Mouse (Mus musculus) neural tube, embryonic 14.5 days (tissue): Measurements from ENCODE around the gene Mrgpra1. TPM values are rescaled to one million over a fixed set of nuclear protein-coding genes. Genes with fewer than 3 reads are reported as not detected.
"Not testable (repeated sequence)": the region's sequence is repeated elsewhere in the genome, so short reads cannot be mapped to it uniquely, and the experiment has no call there.

ENCODE experiments used
- ATAC-seq: fragments of 200-750 bp; cut with Nextera tagmentation; 2 replicates; pipeline ENCODE4 v1.8.0; 2017; ENCODE audit warnings: low read depth, mild to moderate bottlenecking, moderate TSS enrichment, moderate library complexity
- H3K27ac ChIP-seq: fragments of 300-500 bp; sonication (generic); 2 replicates; pipeline ENCODE4 v1.5.1; 2014; ENCODE audit warnings: low read depth, mild to moderate bottlenecking, control low read depth, low read length, moderate library complexity, mixed read lengths
- H3K27me3 ChIP-seq: fragments of 300-500 bp; sonication (generic); 2 replicates; pipeline ENCODE4 v1.6.1; 2014; ENCODE audit warnings: low read length; ENCODE audit not compliant: control insufficient read depth, insufficient read depth
- H3K36me3 ChIP-seq: fragments of 300-500 bp; sonication (generic); 2 replicates; pipeline ENCODE4 v1.6.1; 2014; ENCODE audit warnings: low read length, mixed read lengths; ENCODE audit not compliant: control insufficient read depth, insufficient read depth
- H3K4me1 ChIP-seq: fragments of 300-500 bp; sonication (generic); 2 replicates; pipeline ENCODE4 v1.6.1; 2014; ENCODE audit warnings: low read length; ENCODE audit not compliant: control insufficient read depth, insufficient read depth
- H3K4me2 ChIP-seq: fragments of 300-500 bp; sonication (generic); 2 replicates; pipeline ENCODE4 v1.6.1; 2014; ENCODE audit warnings: mild to moderate bottlenecking, low read depth, low read length, control low read depth
- H3K4me3 ChIP-seq: fragments of 300-500 bp; sonication (generic); 2 replicates; pipeline ENCODE4 v1.5.1; 2014; ENCODE audit warnings: low read depth, low read length, control low read depth, mixed read lengths
- H3K9ac ChIP-seq: fragments of 300-500 bp; sonication (generic); replicated peaks from 2 replicates; pipeline ENCODE4 v1.6.1; 2014; ENCODE audit warnings: low read depth, mild to moderate bottlenecking, control low read depth, low read length, mixed read lengths
- H3K9me3 ChIP-seq: fragments of 300-500 bp; sonication (generic); 2 replicates; pipeline ENCODE4 v1.6.1; 2016; ENCODE audit warnings: low read length; ENCODE audit not compliant: control insufficient read depth
- WGBS: fragments of 180-500 bp; shearing (Covaris S2); extraction: QIAGEN DNeasy Blood & Tissue Kit; methylation state at CpG from one replicate; pipeline ENCODE4 v1.1.7; 2014; 5-methylcytosine and 5-hydroxymethylcytosine counted together
- polyA plus RNA-seq: library from polyadenylated mRNA; unstranded; fragments of >200 nt; fragmentation: Nextera tagmentation; extraction: Ambion mirVana; gene quantifications from 2 replicates; pipeline ENCODE4 v1.2.1, GENCODE M21; 2014

The Mrgpra1 gene
- polyA plus RNA-seq, 1 experiment from 2014 or later: not detected

- 82% methylated on average over 5 of the region's 6 CpGs for WGBS
- H3K27me3 ChIP-seq, H3K27ac ChIP-seq, H3K4me1 ChIP-seq, H3K9me3 ChIP-seq, H3K36me3 ChIP-seq, H3K4me3 ChIP-seq, H3K9ac ChIP-seq, ATAC-seq, H3K4me2 ChIP-seq: not testable (repeated sequence)
These were observed 49.4 kb downstream of the Mrgpra1 start for GRCm38 (mm10) chr7:47304661-47305060.

- not testable (repeated sequence) for H3K4me1 ChIP-seq, H3K4me2 ChIP-seq, H3K9ac ChIP-seq, ATAC-seq, H3K36me3 ChIP-seq, H3K27ac ChIP-seq, H3K9me3 ChIP-seq, H3K4me3 ChIP-seq, H3K27me3 ChIP-seq
These were observed 54.4 kb downstream of the Mrgpra1 start for GRCm38 (mm10) chr7:47299612-47300011.

Other genes starting within 250 kb of the Mrgpra1 start
- 152 and 182 TPM in 2 replicates for gene Ptpn5, start 220.6 kb downstream of the Mrgpra1 start, polyA plus RNA-seq
- gene Mrgpra6, start 149.3 kb downstream of the Mrgpra1 start, polyA plus RNA-seq: not detected in 2 replicates
- not detected in 2 replicates for gene Mrgpra9, start 101.4 kb downstream of the Mrgpra1 start, polyA plus RNA-seq
- not detected in 2 replicates for gene Mrgpra2a, start 97.9 kb upstream of the Mrgpra1 start, polyA plus RNA-seq
- not detected in 2 replicates for gene Mrgpra2b, start 174.6 kb upstream of the Mrgpra1 start, polyA plus RNA-seq
- gene Mrgpra3, start 247.1 kb upstream of the Mrgpra1 start, polyA plus RNA-seq: not detected in 2 replicates